Mouse (Mus musculus) right cerebral cortex, adult 18-20 months (tissue): ENCODE data around the gene Cacnb4.
A peak's percentile ranks its signal among the peaks of the same experiment; 100 is the strongest.

Experiments used
- DNase-seq: peaks from one replicate; pipeline ENCODE4 v3.0.0; 2022; ENCODE audit warnings: mixed read lengths

Gene Cacnb4

DNA sequence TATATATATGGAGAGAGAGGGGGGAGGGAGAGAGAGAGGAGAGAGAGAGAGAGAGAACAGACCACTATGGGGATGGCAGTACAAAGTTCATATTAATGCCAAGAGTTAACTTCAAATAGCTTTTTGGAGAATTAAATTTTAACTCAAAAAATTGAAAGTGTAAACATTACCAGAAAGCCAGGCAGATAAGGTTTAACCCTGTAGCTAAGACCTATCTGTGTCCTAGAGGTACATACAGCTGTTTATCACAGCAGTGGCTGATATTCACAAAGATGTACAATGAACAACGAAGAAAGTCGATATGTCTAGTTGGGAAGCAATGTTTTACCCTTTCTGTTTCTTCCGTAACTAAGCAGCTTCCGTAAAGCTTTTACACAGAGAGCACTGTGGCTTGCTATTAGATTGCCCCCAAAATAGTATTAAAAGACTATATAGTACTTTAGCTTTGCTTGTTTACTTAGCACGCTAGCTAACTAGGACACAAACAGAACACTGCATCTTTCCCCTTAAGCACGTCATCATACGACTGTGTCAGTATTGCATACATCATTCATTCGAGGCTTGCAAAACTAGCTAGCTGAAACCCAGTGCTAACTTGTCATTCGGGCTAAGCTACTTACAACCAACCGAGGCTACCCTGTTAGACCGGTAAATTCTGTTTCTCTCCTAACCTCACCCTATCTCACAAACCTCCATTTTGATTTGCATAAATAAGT lies 72.5 kb downstream of the Cacnb4 start:
- DNase-seq: no peak

DNA sequence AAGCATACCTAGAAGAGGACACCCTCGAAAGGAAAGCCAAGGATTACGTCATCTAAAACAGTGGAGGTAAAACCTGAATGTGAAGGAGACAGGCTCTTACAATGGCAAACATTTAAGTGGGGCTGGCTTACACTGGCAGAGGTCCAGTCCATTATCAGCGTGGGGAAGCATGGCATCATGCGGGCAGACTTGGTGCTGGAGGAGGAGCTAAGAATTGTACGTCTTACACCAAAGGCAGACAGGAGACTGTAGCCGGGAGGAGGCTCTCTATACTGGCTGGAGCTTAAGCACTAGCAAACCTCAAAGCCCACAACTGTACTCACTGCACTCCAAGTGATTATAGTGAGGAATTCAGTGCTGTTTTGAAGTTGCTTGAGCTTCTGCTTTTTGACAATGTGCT lies 73.2 kb downstream of the Cacnb4 start:
- no peak for DNase-seq

DNA sequence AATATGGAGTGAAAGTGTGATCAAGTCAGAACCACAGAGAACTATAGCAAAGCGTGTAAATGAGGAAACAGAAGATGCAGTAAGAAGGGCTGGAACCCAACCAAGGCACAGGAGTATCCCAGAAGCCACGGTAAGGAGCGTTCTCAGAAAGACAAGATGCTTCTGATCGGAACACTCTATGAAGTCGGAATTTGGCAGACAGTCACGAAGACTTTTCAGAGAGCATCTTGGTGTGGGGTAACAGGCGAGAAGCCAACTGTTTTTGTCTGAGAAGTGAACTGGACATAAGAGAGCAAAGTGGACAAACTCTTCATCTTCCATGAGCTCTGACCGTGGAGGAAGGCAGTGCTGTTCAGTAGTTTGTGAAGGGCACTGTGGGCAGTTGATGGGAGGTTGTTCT lies 73.7 kb downstream of the Cacnb4 start:
- DNase-seq: no peak

DNA sequence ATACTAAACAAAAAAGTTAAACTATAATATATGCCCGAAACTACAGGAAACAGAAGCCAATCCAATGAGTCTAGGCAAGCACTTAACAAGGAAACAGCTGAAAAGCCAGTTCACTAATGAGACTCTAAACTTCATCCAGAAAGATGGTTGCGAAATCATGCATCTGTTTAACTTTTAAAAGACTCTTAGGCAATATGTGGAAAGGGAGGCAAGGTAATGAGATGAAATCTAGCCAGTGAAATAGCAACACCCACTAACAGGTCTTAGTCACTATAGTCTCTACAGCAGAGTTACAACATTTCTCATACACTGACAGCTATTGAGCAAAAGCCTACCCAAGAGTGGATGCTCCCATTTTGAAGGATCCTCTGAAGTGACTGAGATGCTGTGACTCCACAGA lies 74.4 kb downstream of the Cacnb4 start:
- DNase-seq: no peak

DNA sequence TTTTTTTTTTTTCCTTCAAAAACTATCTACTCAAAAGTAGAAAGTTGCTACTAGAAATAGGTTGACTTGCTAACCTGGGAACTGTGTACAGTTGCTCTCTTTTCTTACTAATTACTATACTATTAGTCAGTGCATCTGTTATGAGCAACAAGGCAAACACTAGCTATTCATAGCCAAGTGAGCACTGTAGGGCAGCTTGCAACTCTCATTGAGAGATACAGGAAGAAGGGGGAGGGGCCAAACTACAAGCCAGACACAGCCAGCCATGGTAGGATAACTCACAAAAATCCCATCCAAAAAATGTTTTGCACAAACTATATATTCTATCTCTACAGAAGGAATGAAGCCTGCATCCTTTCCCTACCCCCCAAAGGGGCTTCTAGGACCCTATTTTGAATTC lies 79.1 kb downstream of the Cacnb4 start:
- no peak for DNase-seq

DNA sequence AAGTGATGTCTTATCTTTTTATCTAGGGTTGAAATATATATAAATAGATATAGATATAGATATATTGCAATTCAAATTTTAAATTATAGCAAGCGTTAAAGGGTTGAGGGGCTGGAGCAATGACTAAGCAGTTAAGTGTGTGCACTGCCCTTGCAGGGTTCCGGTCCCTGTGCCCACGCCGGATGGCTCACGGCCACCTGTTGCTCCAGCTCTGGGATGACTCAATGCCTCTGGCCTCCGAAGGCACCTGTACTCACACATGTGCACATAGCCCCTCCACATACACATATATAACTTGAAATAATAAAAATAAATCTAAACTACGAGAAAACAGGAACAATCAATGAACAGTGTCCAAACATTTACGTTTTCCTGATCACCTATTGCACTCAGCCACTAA lies 82.8 kb downstream of the Cacnb4 start:
- DNase-seq: peak; percentile 52

DNA sequence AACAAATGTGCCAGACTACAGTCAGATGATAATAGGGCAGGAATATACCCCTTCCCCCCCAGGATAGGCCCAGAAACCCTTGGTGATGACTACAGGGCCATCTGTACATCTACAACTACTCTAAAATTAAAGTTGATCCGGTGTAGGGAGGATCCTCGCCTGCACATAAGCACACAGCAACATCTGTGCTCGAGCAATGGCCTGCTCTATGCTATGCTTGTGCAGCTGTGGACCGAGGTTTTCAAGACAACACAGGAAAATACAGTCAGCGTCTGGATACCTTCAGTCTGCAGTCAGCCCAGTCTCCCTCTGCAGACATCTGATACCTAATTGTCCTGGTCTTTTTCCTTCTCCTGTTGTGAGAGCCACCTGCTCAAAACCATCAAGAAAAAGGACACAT lies 83.4 kb downstream of the Cacnb4 start:
- no peak for DNase-seq

DNA sequence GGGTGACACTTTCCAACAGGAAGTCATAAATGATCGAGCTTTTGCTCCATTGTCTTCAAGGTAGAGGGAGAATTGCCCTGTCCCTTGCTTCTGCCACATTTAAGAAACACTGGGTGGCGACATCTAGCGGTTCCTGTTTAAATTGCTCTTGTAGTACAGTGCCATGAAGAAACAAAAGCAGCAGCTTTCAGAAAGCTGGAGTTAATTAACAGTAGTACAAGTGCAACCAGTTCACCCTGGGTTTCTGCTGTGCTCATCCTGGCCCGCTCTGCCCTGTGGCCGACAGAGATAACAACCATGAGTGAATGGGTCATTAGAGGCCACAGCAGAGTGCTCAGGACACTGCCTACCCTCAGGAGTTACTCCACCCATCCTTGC lies 85.7 kb downstream of the Cacnb4 start:
- DNase-seq: peak; percentile 85

DNA sequence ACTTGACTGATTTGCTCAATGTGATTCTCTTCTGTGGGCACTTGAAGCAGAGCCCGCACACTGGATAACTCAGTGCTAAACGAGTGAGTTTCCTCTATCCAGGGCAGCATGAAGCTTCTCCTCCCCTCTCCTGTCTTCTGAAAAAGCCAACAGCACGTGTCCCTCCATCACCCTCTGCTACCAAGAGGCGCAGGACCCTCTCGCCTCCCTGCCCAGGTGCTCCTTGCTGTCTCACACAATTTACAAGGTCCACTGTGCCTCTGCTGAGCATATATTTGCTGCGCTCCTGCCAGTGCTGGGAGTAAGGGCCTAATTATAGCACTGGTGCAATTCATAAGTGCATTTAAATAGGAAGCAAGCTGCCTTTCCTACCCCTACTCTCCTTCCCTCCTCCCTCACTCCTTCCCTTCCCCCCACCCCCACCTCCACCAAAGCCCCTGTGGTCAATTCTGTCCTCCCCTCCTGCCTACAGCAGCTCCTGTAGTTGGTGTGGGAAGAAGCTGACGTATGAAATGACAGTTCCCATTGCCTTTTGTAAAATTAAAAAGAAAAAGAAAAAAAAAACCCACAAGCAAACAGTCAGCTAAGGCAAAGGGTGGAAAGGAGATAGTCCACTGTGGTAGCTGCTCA lies 86.2 kb downstream of the Cacnb4 start:
- DNase-seq: peak; percentile 36

DNA sequence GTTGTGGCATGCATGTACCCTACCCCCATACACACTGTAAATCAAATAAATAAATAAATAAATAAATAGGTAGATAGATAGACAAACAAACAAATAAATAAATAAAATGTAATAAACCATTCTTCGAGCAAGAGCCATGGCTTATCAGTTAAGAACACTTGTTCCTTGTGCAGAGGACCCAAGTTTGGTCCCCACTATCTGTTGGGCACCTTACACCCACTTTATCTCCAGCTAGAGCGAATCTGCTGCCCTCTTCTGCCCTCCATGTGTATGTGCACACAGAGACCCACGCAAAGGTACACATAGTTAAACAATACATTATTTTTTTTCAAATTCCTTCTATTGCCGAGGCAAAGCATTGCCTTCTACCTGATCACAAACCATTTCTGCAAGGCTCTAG lies 87.1 kb downstream of the Cacnb4 start:
- DNase-seq: no peak

DNA sequence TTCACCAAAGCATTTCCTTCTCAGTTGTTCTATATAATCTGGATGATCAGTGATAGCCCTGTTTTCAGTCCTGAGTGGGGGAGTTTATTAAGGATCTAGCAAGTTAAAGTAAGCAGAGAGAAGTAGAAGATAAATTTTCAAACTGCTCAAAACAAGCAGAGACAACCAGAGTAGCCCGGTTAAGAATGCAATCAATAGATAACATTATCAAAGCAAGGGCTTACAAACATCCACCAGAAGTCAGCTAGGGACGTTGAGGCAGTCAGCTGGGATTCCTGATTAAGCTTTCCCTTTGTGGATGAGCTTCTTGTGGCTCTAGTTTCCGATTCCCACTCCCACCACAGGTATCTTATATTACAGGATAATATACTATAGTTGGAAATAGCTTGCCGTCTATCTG lies 91.2 kb downstream of the Cacnb4 start:
- no peak for DNase-seq

DNA sequence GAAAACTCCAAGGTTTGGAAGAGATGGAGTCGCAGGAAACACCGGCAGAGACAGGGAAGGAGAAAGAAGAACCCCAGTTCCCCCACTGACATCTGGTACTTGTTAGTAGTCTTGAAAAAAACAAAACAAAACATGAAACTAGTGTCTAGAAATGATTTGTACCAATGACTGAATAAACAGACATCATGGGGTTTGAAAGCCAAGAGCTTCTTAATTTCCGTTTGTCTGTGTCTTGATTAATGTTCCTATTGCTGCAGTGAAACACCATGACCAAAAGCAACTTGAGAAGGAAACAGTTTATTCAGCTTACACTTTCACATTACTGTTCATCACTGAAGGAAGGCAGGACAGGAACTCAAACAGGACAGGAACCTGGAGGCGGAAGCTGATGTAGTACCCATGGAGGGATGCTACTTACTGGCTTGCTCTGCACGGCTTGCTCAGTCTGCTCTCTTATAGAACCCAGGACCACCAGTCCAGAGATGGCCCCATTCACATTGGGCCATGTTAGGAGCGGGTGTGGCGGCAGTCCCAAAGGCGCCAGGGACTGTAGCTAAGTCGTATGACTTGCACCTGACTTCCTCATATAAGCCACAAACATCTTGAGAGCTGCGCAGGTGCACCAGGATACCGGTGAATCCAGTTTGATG lies 95.4 kb downstream of the Cacnb4 start:
- no peak for DNase-seq

DNA sequence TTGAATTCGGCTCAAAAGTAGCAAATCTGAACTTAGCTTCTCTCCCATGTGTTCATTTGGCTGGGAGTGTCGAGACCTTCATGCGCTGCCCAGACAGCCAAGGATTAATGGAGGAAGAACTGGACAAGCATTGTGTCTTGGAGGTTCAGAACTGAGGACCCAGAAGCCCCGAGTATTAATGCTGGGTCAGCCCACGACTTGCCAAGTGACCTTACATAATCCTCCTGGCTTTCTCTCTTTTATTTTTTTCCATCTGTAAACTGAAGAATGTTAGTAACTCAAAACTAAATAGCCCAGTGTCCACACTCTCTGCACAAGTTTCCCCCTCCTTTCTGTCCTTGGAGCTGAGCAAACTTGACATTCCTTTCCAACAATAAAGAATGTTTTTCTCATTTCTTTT lies 95.9 kb downstream of the Cacnb4 start:
- no peak for DNase-seq

DNA sequence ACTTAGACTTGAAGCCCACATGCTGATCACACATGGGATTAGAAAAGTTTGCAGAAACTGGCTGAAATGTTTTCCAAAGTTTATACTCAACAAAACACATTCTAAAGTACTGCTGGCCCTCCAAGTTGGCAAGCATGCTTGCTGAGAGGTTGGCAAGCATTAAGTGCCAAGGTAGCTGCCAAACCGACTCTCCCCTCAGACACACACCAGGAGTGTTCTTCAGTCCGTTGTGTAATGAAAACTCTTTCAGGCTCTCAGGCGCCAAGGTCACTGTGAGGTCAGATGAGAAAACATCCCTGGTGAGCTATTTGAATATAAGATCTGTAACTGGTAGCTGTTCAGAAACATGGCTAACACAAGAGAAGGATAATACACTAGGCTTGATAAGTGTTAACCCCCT lies 97.8 kb downstream of the Cacnb4 start:
- DNase-seq: no peak

DNA sequence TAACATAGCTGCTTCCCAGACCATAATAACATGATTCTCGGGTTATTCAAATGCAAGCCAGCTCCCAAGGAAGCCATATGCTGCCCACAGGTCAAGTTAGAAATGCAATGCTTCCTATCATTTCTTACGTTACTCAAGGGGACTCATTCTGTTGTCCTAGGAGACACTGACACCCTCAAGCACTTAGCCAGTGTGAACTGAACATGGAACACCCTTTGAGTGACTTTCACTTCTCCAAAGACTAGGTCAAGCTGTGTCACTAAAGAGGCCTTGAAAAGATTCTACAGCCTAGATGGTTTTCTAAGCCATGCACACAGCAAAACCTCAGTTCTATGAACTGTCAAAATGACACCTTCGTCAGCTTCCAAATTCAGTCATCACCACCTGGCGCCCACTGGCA lies 98.9 kb downstream of the Cacnb4 start:
- no peak for DNase-seq

DNA sequence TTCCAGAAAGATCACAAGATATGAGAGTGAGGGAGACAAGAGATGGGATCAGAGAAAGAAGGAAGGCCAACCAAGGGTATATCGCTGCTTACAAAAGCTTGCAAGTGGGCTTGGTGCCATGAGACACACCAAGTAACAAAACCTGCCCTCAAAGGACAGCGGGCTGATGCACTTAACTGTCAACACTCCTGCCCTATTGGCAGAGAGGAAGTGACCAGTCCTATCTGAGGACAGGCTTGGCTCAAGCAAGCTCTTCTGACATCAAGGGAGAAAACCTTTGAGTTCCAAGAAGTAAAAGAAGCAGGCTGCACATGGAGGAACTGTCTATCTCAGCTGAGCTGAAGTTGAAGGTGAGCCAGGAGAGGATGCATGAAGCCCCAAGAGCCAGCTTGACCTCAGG lies 100.1 kb downstream of the Cacnb4 start:
- DNase-seq: no peak

DNA sequence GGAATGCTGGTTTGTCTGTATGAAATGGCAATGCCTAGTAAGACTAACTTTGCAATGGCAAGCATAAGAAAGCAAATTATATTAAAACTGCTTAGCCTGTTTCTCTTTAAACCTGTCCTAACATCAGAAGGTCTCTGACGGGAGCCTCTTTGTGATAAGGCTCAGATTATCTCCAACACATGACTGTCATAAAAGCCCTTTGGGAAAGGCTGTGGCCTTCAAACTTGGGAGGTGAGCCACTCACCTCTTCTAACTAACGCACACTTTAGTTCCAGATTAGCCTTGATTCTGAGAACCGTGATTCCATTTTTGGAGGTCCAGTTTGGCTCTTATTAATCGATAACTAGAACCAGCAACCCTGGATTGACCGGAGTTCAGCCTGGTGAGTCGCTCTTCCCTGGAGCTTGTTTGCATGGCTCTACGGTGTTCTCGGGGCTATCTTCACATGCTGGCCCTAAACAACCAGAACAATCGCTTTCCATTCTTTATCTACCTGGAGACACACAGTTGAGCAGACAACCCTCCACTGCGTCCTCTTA lies 100.9 kb downstream of the Cacnb4 start:
- DNase-seq: no peak

DNA sequence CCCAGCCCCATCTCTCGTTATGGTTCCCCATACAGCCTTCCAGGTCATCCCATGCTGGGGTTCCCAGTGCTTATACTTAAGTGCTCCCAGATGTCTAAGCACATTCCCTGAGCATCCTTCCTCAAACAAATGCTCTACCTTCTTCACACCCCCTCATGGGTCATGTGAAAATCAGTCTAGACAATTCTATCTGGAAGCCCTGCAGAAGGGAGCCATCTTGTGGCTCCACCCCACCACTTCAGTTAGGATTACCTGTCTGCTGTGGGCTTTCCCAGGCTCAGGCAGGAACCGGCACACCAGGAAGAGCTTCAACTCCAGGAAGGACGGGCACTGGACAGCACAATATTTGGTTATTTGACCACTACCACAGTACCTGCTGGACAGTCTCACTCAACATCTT lies 101.7 kb downstream of the Cacnb4 start:
- no peak for DNase-seq

DNA sequence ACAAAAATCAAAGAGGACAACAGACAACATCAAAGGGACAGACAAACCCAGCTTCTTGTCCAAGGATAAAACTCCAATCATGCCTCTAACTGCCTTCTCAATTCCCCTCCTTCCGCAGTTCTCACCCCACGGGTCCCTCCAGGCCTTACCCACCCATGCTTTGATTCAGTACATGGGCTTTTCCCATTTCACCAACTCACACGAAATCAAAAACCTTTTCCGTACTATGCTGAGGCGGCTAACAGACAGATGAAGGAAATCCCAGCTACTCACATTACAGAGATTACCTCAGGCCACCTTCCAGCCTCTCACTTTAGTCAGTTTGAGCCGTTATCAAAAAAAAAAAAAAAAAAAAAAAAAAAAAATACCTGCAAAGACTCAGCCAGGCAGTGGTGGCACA lies 104.4 kb downstream of the Cacnb4 start:
- DNase-seq: no peak

DNA sequence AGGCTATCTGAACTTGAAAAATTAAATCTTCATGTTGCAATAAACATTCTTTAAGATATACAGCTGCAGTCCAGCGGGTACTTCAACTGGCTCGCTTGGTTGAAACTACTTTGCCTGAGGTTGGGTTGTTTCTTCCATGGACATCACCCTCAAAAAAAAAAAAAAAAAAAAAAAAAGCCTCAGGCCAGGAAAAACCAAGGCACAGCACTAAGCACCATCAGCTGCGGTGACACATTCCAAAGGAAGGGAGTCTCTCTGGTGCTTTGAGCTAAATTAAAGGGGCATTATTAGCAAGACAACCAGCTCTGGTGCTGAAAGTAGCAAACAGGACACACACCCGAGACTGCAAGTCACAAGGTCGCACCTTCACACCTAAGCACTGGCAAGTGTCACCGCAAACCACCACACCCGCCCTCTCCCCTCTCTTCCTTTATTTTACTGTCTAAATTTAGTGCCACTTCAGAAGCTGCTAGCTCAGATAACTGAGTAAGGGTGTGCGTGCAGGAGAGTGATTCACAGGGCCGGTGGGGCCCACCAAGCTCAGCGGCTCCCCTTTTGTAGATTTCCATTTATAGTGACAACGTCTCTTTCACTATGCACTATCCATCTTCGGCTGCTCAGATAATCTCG lies 105.2 kb downstream of the Cacnb4 start:
- DNase-seq: no peak

DNA sequence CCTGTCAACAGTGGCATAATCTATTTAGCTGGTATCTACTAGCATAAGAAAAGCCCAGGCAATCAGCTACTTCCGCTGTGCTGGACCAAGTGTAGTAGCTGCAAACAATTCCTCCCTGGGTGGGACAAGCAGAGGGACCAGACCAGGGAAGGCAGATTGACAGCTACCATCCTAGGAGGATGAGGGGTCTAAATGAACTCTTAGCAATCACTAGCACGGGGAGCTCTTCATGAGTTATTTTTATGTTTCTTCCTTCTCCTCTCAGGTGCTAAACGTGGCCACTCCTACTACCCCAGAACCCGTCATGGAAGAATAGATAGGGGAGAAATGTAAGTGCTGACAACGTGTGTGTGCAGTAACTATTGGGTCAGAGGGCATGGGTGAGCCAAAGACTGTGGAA lies 105.8 kb downstream of the Cacnb4 start:
- DNase-seq: no peak

DNA sequence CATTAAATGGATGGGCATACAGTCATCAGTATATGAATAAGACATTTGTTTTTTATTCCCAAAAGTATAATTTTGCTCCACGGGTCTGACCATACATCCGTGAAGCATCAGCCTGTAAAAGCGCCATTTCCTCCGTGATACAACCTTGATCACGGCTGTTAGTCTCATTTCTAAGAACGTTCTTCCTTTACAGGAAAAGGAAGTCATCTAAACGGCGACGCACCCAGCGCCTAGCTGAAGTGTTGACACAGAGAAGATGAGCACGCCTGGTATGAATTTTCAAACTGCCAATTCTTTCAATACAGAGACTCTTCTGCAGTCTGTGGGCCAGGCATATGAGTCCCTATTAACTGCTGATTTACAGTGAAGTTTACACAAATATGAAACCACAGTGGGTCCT lies 106.5 kb downstream of the Cacnb4 start:
- DNase-seq: no peak

DNA sequence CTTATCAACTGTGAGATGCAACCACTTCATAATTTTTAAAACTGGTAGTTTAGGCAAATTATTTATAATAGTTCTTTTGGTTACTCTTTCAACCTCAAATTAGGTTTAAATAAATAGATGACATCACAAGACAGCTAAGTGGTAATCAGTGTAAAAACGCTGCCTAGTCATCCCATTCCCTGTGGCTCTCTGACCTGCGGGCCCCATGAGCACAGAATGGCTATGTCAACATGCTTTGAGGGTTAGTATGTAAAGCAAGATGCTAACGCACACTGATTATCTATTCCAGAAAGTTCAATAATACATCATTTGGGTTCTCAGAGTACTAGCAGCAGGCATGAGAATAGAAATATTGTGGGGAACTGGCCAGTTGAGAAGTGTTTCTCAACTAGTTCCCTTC lies 108.5 kb downstream of the Cacnb4 start:
- DNase-seq: no peak

DNA sequence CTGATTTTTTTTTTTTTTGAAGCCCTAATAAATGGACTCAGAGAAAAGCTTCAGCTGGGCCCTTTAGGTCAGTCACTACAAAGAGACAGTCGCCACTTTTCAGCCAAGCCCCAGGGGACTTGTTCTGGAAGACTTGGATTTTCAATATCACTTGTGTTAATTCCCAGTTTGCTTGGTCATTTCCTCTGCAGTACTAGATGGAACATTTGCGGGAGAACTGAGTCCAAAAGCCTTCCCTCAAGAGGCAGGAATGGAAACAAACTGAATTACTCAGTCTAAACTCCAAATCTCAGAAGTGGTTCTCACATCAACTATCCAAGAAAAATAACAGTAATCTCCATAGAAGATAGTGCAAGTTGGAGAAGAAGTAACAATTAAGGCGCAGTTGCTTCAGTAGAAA lies 109.2 kb downstream of the Cacnb4 start:
- no peak for DNase-seq
